Mouse (Mus musculus) lung, postnatal 0 days (tissue): ENCODE results near the gene Nr2c1. TPM values are rescaled to one million over a fixed set of nuclear protein-coding genes. Genes with fewer than 3 reads are reported as not detected.
A peak's percentile ranks its signal among the peaks of the same experiment; 100 is the strongest.

Experiments
- ATAC-seq: fragments of 200-750 bp; cut with Nextera tagmentation; 2 replicates; pipeline ENCODE4 v1.8.0; 2017; ENCODE audit warnings: moderate library complexity
- DNase-seq: peaks from one replicate; pipeline ENCODE4 v3.0.0-alpha.2; 2016; ENCODE audit warnings: low spot score
- H3K27ac ChIP-seq: fragments of 300-500 bp; sonication (generic); 2 replicates; pipeline ENCODE4 v1.5.1; 2014; ENCODE audit warnings: antibody characterized with exemption, mild to moderate bottlenecking, low read length, mixed read lengths
- H3K27me3 ChIP-seq: fragments of 300-500 bp; sonication (generic); replicated peaks from 2 replicates; pipeline ENCODE4 v1.6.1; 2014; ENCODE audit warnings: low read length, mixed read lengths; ENCODE audit not compliant: insufficient read depth
- H3K36me3 ChIP-seq: fragments of 300-500 bp; sonication (generic); 2 replicates; pipeline ENCODE4 v1.6.1; 2014; ENCODE audit warnings: low read length, mixed read lengths; ENCODE audit not compliant: insufficient read depth
- H3K4me1 ChIP-seq: fragments of 300-500 bp; sonication (generic); 2 replicates; pipeline ENCODE4 v1.6.1; 2014; ENCODE audit warnings: antibody characterized with exemption, low read depth, low read length, mixed read lengths; ENCODE audit not compliant: insufficient read depth
- H3K4me2 ChIP-seq: fragments of 300-500 bp; sonication (generic); replicated peaks from 2 replicates; pipeline ENCODE4 v1.6.1; 2014; ENCODE audit warnings: low read depth, mild to moderate bottlenecking, low read length, moderate library complexity, mixed read lengths
- H3K4me3 ChIP-seq: fragments of 300-500 bp; sonication (generic); 2 replicates; pipeline ENCODE4 v1.5.1; 2014; ENCODE audit warnings: low read depth, low read length
- H3K9ac ChIP-seq: fragments of 300-500 bp; sonication (generic); replicated peaks from 2 replicates; pipeline ENCODE4 v1.6.1; 2014; ENCODE audit warnings: low read depth, mild to moderate bottlenecking
- H3K9me3 ChIP-seq: fragments of 300-500 bp; sonication (generic); 2 replicates; pipeline ENCODE4 v1.6.1; 2016; ENCODE audit warnings: low read length, mixed read lengths
- CTCF ChIP-seq: IDR thresholded peaks from 2 replicates; pipeline ENCODE4 v1.5.1; 2016; ENCODE audit warnings: antibody characterized with exemption, mild to moderate bottlenecking
- EP300 ChIP-seq: IDR thresholded peaks from 2 replicates; pipeline ENCODE4 v1.6.1; 2016; ENCODE audit warnings: antibody characterized with exemption, mild to moderate bottlenecking, control low read depth
- WGBS: fragments of 180-500 bp; shearing (Covaris S2); extraction: QIAGEN DNeasy Blood & Tissue Kit; methylation state at CpG from one replicate; pipeline ENCODE4 v1.1.7; 2014; 5-methylcytosine and 5-hydroxymethylcytosine counted together
- polyA plus RNA-seq: library from polyadenylated mRNA; unstranded; fragments of >200 nt; fragmentation: Nextera tagmentation; extraction: Ambion mirVana; gene quantifications from 2 replicates; pipeline ENCODE4 v1.2.1, GENCODE M21; 2015

The Nr2c1 gene
- polyA plus RNA-seq, 1 experiment from 2014 or later = 5.4 TPM

DNA sequence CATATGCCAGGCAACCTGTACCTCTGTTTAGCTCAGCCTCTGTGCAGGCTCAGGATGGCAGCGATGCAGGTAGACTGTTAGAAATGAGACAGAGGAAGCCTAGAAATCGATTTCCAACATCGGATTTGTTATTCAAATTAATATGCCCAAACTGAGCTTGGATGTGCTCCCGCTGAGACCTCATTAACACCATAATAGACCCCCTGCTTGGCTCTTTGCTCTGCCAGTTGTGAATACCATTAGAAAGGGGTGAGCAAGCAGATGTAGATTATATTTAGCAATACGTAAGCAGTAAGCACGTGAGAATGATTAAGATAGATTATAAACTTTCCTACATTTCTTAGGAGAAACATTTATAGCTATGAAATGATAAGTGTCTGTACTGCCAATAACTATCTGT is 24.9 kb downstream of the Nr2c1 start:
- TF ChIP-seq CTCF (no peak), EP300 (no peak)
- Histone ChIP-seq H3K9ac (no peak overlapping the region), H3K4me3 (no peak overlapping the region), H3K27me3 (no peaks in the 10 kb centered on the region), H3K4me2 (no peak overlapping the region), H3K9me3 (no peaks in the 10 kb centered on the region), H3K4me1 (no peaks in the 10 kb centered on the region), H3K36me3 (peaks cover 26% of the 10 kb centered on the region; the same call in 1 of the 2 replicates), H3K27ac (no peak overlapping the region)
- ATAC-seq (no peak), DNase-seq (no peak)
- 76% methylated on average over 6 of the region's 6 CpGs for WGBS

- Histone ChIP-seq H3K27ac (no peak overlapping the region), H3K4me3 (no peak overlapping the region), H3K4me1 (no peaks in the 10 kb centered on the region), H3K27me3 (no peaks in the 10 kb centered on the region), H3K4me2 (no peak overlapping the region), H3K9me3 (no peaks in the 10 kb centered on the region), H3K36me3 (peaks cover 21% of the 10 kb centered on the region; the same call in 1 of the 2 replicates), H3K9ac (no peak overlapping the region)
- WGBS = 78% methylated on average over 7 of the region's 7 CpGs
- TF ChIP-seq EP300 = no peak
- TF ChIP-seq CTCF = no peak
- DNase-seq (no peak), ATAC-seq (no peak)
Measured at GRCm38 (mm10) chr10:94174652-94175051, 26.8 kb downstream of the Nr2c1 start.

GRCm38 (mm10) chr10:94183199-94183598 is 35.4 kb downstream of the Nr2c1 start:
- no peaks in the 10 kb centered on the region for H3K4me1 ChIP-seq
- ATAC-seq (no peak), DNase-seq (no peak)
- no peaks in the 10 kb centered on the region for H3K9me3 ChIP-seq
- TF ChIP-seq CTCF (no peak), EP300 (no peak)
- H3K27ac ChIP-seq = no peak overlapping the region
- no peak overlapping the region for H3K4me3 ChIP-seq
- no peaks in the 10 kb centered on the region for H3K27me3 ChIP-seq
- H3K9ac ChIP-seq = no peak overlapping the region
- peaks cover 8% of the 10 kb centered on the region; the same call in 1 of the 2 replicates for H3K36me3 ChIP-seq
- 44% methylated on average over 4 of the region's 4 CpGs for WGBS
- no peak overlapping the region for H3K4me2 ChIP-seq

DNA sequence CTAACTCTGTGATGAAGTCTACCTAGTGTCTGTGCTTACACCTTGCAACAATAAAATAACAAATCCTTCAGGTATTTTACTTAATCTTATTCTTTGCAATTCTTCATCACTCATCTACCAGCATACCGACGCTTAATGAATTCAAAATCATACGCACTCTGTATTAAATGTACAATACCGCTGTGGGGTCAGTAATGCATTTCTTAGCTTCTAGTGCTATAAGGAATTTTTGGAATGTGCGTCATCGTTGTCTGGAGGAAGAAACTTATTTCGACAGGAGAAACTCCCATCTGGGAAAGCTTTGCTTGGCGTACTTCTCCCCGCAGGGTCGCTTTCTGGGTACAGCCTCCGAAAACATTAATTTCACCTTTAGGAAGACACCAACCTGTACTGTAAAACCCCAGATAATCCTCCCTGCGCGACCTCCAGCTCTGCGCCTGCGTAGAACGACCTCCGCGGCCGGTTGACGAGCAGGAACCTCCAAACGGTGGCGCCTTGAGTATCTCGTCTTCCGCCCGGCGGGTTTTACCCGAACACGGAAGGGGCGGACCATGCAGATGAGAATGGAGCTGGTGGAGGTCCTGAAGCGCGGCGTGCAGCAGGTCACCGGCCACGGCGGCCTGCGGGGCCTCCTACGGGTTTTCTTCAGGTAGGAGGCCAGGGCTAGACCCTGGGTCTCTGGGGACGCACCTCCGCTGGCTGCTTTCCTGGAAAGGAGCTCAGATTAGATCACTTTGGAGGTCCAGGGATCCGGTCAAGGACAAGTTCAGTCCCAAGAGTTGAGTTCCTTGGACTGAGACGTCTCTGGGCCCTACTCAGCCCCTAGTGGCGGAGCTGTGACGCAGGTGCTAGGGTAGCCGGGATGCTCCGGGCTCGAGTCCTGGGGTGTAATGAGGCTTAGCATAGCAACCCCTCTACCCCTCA is 50.9 kb downstream of the Nr2c1 start, which contains the start of gene Ndufa12:
Ndufa12 (plus strand) TSS at position 239 of the 924 bp plus-strand sequence.
- Histone ChIP-seq H3K36me3 (peaks cover 8% of the 10 kb centered on the region; the same call in 1 of the 2 replicates), H3K9me3 (no peaks in the 10 kb centered on the region), H3K27ac (peak within 1 kb of the TSS; percentile 68), H3K4me1 (no peaks in the 10 kb centered on the region), H3K4me2 (peak within 1 kb of the TSS; percentile 67), H3K27me3 (no peaks in the 10 kb centered on the region), H3K4me3 (peak within 1 kb of the TSS; percentile 70), H3K9ac (peak within 1 kb of the TSS; percentile 32)
- under 1% methylated on average over 45 of the region's 46 CpGs for WGBS
- peak; percentile 95 for DNase-seq
- TF ChIP-seq EP300 (no peak), CTCF (peak; percentile 75)
- peak; percentile 98 for ATAC-seq

- no peak overlapping the region for H3K4me3 ChIP-seq
Measured at GRCm38 (mm10) chr10:94204973-94205372, 57.1 kb downstream of the Nr2c1 start.

GRCm38 (mm10) chr10:94210718-94211618 is 63.1 kb downstream of the Nr2c1 start:
- 68% methylated on average over 6 of the region's 6 CpGs for WGBS
- Histone ChIP-seq H3K9ac (no peak overlapping the region), H3K36me3 (peaks cover 10% of the 10 kb centered on the region; the same call in 1 of the 2 replicates), H3K9me3 (no peaks in the 10 kb centered on the region), H3K27me3 (no peaks in the 10 kb centered on the region), H3K4me1 (no peaks in the 10 kb centered on the region), H3K4me3 (no peak overlapping the region), H3K4me2 (no peak overlapping the region), H3K27ac (no peak overlapping the region)
- TF ChIP-seq CTCF (peak; percentile 64), EP300 (no peak)
- DNase-seq (peak; percentile 48), ATAC-seq (no peak)

More at GRCm38 (mm10) chr10:94204973-94205372, 57.1 kb downstream of the Nr2c1 start:
- peaks cover 20% of the 10 kb centered on the region; the same call in 1 of the 2 replicates for H3K36me3 ChIP-seq
- no peak for ATAC-seq
- WGBS = 89% methylated on average over 4 of the region's 4 CpGs
- H3K4me1 ChIP-seq = no peaks in the 10 kb centered on the region
- no peak for DNase-seq
- no peak overlapping the region for H3K4me2 ChIP-seq
- TF ChIP-seq CTCF (no peak), EP300 (no peak)
- H3K27ac ChIP-seq = no peak overlapping the region
- no peaks in the 10 kb centered on the region for H3K9me3 ChIP-seq
- H3K9ac ChIP-seq = no peak overlapping the region
- H3K27me3 ChIP-seq = no peaks in the 10 kb centered on the region
